Mouse (Mus musculus) frontal cortex, adult 2 months (tissue): ENCODE measurements around the gene Rbp3. TPM values are rescaled to one million over a fixed set of nuclear protein-coding genes. Genes with fewer than 3 reads are reported as not detected.

Experiments
- DNase-seq, 2 experiments: peaks; one replicate each; pipeline ENCODE4 v3.0.0; 2022; ENCODE audit warnings: low spot score in 1 of 2; ENCODE audit errors: extremely low spot score in 1 of 2
- polyA plus RNA-seq: library from polyadenylated mRNA; depleted of rRNA; stranded (reverse); fragments of >200 nt; gene quantifications from 2 replicates; pipeline ENCODE4 v1.2.3, GENCODE M21; 2012; rRNA removed

The Rbp3 gene
- not detected in 2 replicates for polyA plus RNA-seq

- no peak for DNase-seq
Measured at GRCm38 (mm10) chr14:33953761-33954160, at the start of gene Rbp3. TSS of gene Rbp3 (plus strand) at chr14:33954003.

DNA sequence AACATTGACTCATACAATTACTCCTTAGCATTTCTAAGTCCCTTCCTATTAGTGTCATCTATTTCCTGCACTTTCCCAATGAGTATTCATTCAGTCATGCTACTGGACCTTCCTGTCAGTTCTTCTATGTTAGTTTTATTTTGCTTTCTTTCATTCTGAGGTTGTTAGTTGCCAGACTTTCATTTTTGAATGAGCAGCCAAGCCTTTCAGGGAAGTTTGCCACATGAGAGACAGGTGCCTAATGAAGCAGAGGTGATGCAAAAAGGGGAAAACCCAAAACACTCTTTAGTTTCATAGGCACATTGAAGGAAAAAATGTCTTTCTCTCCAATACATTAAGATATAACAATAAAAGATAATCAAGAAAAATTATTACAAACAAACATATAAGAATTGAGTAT, 49.0 kb upstream of the Rbp3 start:
- DNase-seq: no peak

DNA sequence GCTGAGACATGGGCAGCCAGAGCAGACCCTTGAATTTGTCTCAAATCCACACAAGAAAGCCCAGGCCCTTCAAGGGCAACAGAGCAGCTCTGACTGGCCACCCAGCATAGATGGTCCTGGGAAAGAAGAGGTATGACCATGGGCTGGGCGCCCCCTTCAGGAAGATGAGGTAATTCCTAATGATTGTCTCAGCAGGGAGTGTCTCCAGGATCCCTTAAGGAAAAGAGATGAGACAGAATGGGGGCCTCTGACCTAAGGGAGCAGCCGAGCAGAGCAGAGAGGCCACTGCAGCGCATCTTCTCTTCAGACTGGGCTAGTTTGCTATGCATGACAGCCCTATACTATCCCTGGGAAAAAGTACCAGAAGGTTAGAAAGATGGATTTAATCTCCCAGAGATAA, 40.1 kb upstream of the Rbp3 start:
- DNase-seq: peak in 1 of 2 experiments; percentile 71

GRCm38 (mm10) chr14:33914206-33914605, 39.6 kb upstream of the Rbp3 start:
- no peak for DNase-seq

- peak in 1 of 2 experiments; percentile 36 for DNase-seq
Measured at GRCm38 (mm10) chr14:33920727-33921559, 32.9 kb upstream of the Rbp3 start.

DNA sequence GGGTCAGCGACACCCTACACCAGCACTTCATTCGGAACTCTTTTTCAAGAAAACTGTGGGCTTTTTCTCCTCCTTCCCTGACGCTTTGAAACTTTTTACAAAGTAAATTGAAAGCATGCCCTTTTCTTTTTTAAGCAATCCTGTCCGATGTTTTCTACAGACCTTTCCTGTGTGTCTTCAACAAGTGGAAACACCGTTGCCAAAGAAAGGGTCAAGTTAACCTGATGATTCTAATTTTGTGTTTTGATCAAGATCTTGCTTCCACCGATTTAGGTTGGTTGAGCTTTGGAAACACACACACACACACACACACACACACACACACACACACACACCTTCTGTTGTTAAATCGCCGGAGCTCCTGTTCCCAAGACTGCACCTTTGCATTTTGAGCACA, 31.0 kb upstream of the Rbp3 start:
- no peak for DNase-seq

- peak in 1 of 2 experiments; percentile 19 for DNase-seq
Measured at GRCm38 (mm10) chr14:33923168-33924070, 30.4 kb upstream of the Rbp3 start, which contains the start of gene Gdf10. TSS of gene Gdf10 (plus strand) at chr14:33923587.

DNA sequence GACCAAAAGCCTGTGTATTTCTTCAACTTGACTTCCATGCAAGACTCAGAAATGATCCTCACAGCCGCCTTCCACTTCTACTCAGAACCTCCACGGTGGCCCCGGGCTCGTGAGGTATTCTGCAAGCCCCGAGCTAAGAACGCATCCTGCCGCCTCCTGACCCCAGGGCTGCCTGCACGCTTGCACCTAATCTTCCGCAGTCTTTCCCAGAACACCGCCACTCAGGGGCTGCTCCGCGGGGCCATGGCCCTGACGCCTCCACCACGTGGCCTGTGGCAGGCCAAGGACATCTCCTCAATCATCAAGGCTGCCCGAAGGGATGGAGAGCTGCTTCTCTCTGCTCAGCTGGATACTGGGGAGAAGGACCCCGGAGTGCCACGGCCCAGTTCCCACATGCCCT, 21.9 kb upstream of the Rbp3 start:
- DNase-seq: no peak

DNA sequence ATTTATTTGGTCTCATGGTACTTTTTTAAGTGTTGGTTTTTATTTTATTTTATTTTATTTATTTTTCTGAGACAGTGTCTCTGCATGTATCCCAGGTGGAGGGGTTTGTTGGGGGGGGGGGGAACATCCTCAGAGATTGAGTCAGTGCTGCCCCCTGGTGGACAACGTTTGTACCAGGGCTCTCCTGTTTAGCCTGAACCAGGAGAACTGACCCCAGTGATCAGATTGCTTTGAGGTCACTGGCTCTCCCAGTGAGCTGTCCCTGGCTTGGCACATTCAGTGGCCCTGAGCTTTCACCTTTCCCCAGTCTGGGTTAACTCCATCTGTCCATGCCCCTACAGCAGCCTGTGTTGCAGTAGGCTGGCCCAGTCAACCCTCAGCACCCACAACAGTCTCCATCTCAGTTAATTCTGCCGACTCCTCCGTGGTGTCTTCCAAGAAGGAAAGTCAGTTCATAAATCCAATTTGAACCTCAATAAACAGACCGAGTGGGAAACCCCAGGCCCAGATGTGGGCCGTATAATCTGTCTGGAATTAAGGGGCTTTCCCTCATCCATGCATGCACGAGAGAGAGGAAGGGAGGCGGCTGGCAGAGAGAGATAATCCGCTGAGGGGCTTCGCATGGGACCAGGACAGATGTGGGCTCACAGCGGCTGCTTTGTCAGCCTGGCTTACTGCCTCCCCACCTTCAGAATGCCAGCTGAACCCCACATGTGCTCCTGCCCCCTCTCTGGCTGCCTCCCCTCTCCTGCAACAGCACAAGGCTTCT, 20.7 kb upstream of the Rbp3 start:
- DNase-seq: peak in 1 of 2 experiments; percentile 81

GRCm38 (mm10) chr14:33933778-33934317, 20.0 kb upstream of the Rbp3 start:
- peak in 1 of 2 experiments; percentile 84 for DNase-seq

DNA sequence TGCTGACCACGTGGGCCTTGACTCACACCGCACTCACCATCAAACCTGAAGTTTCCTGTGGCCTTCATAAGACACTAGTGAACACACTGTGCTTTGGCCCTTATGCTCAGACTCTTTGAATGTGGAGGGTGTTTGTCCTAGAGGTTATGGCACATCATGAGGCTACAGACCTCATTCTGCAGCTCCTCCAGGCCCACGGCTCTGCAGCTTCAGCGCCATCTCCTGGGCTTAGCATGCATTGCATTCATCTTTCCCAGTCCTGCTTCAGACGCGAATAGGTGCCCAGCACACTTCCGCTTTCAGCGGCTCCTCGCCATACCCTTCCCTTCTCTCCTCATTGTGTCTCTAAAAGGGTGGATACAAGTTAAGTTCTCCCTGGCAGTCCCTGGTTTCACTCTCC, 14.7 kb upstream of the Rbp3 start:
- peak in 1 of 2 experiments; percentile 88 for DNase-seq

DNA sequence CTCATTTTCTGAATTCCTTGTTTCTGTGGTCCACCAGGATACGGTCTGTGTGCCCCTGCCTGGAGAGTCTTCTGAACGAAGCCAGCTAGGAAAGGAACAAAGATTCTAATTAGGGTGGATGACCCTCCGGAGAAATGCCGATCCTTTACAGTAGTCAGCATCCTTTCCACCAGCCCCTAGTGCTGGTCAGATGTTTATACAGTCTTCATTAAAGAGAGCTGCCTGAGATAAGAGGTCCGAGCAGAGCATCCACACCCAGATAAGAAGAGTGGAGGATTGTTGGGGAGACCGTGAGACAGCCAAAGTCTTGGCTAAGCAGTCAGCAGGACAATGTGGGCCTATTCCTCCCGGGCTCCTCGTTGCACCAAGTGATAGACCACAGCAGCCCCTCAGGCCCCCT, 13.1 kb upstream of the Rbp3 start, which contains the start of gene Gdf2:
Gene Gdf2 (plus strand): TSS at position 301 of the 400 bp plus-strand sequence.
- DNase-seq: no peak

DNA sequence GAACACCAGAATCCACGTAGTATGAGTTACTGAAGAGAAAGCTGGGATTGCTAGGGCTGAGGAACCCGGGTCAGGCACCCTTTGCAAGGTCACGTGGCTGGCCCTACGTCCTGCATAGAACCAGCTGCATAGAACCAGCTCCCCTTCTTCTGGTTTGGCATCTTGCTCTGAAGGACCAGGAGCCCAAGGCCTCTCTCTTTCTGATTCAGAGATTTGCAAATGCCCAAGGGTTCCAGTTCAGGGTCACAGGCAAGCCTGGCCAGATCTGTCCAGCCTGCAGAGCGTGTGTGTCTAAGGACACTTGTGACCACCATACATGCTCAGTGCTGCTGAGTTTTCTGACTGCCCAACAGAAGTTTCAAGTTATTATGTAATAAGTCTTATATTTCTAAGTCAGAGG, 11.6 kb upstream of the Rbp3 start:
- DNase-seq: no peak

DNA sequence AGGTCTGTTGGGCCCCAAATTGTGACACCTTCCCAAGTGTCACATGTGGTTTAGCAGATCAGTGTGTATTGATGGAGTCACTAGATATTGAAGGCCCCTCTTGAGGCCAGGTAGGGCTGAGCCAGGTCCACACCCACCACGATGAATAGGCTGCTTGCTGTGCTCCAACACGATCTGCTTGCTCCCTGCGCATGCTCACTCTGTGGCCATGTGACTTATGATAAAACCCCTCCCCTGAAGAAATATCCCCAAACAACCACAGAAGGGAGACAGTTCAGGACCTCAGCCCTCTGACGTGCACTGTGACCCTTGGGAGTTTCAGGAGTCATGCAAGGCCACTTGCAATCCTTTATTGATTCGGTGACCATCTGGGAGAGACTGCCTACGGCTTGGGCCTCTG, 7.7 kb upstream of the Rbp3 start:
- DNase-seq: no peak

GRCm38 (mm10) chr14:33952233-33952981, 1.4 kb upstream of the Rbp3 start:
- no peak for DNase-seq

GRCm38 (mm10) chr14:33956055-33956454, 2.3 kb downstream of the Rbp3 start:
- DNase-seq: no peak

DNA sequence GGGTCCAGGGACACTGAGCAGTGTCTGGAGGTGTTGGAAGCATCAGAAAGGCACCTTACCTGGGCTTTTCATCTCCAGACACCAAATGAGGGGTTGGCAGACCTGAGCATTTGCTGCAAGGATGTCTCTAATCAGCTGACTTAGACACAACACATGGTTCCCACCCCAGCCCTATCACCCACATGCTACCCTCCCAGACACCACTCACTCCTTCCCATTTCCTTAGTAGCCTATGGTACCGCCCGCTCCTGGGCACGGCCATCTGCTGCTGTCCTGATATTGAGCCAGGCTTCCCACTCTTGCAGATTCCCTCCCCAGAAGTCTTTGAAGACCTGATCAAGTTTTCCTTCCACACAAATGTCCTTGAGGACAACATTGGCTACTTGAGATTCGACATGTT, 4.4 kb downstream of the Rbp3 start:
- peak in 1 of 2 experiments; percentile 47 for DNase-seq

- no peak for DNase-seq
Measured at GRCm38 (mm10) chr14:33958841-33959240, 5.0 kb downstream of the Rbp3 start.

- peak in 1 of 2 experiments; percentile 84 for DNase-seq
Measured at GRCm38 (mm10) chr14:33959341-33959740, 5.5 kb downstream of the Rbp3 start.
